Mouse (Mus musculus) mesoderm, embryonic 11.5 days (tissue): ENCODE results near the gene Gm7257.

Source experiments
- DNase-seq: peaks from one replicate; pipeline ENCODE4 v3.0.0-alpha.2; 2012; ENCODE audit warnings: low read depth, low spot score

The Gm7257 gene

GRCm38 (mm10) chr9:36431584-36431983 lies at the start of gene Gm7257:
Gene Gm7257 (plus strand): TSS chr9:36431884.
- no peak for DNase-seq

- no peak for DNase-seq
These were observed 28.7 kb upstream of the Gm7257 start for GRCm38 (mm10) chr9:36402991-36403390.

GRCm38 (mm10) chr9:36435051-36435764 lies 3.5 kb downstream of the Gm7257 start:
- DNase-seq: no peak

GRCm38 (mm10) chr9:36475338-36475737 lies 43.7 kb downstream of the Gm7257 start, which contains the start of gene Gm9513:
Gene Gm9513 (plus strand): TSS chr9:36475638.
- DNase-seq: no peak
